Mouse (Mus musculus): Measurements from ENCODE around the gene Zfp423.

Gene Zfp423

GRCm38 (mm10) chr8:87693741-87694140, 265.7 kb downstream of the Zfp423 start:
- DNase-seq (ENCODE audit: low read depth): no peak

- DNase-seq (ENCODE audit: low read depth): no peak
These were observed 269.0 kb downstream of the Zfp423 start for GRCm38 (mm10) chr8:87690100-87691095.

GRCm38 (mm10) chr8:87689192-87689591, 270.2 kb downstream of the Zfp423 start:
- DNase-seq (ENCODE audit: low read depth): no peak

GRCm38 (mm10) chr8:87688348-87688747, 271.0 kb downstream of the Zfp423 start:
- DNase-seq (ENCODE audit: low read depth): no peak

- DNase-seq (ENCODE audit: low read depth): no peak
These were observed 272.3 kb downstream of the Zfp423 start for GRCm38 (mm10) chr8:87686986-87687698.

- no peak for DNase-seq (ENCODE audit: low read depth)
These were observed 273.4 kb downstream of the Zfp423 start for GRCm38 (mm10) chr8:87686026-87686425.

- DNase-seq (ENCODE audit: low read depth): no peak
These were observed 274.0 kb downstream of the Zfp423 start for GRCm38 (mm10) chr8:87685392-87685791.

- no peak for DNase-seq (ENCODE audit: low read depth)
These were observed 277.3 kb downstream of the Zfp423 start for GRCm38 (mm10) chr8:87682066-87682465.

- DNase-seq (ENCODE audit: low read depth): no peak
These were observed 279.4 kb downstream of the Zfp423 start for GRCm38 (mm10) chr8:87680034-87680433.

GRCm38 (mm10) chr8:87679431-87680003, 279.9 kb downstream of the Zfp423 start:
- DNase-seq (ENCODE audit: low read depth): no peak

GRCm38 (mm10) chr8:87675411-87675810, 284.0 kb downstream of the Zfp423 start:
- no peak for DNase-seq (ENCODE audit: low read depth)

- DNase-seq (ENCODE audit: low read depth): no peak
These were observed 285.2 kb downstream of the Zfp423 start for GRCm38 (mm10) chr8:87674157-87674556.

GRCm38 (mm10) chr8:87672214-87672613, 287.2 kb downstream of the Zfp423 start:
- no peak for DNase-seq (ENCODE audit: low read depth)

- no peak for DNase-seq (ENCODE audit: low read depth)
These were observed 288.0 kb downstream of the Zfp423 start for GRCm38 (mm10) chr8:87671209-87671970.

- DNase-seq (ENCODE audit: low read depth): no peak
These were observed 289.2 kb downstream of the Zfp423 start for GRCm38 (mm10) chr8:87670232-87670631.

GRCm38 (mm10) chr8:87668736-87669135, 290.7 kb downstream of the Zfp423 start:
- no peak for DNase-seq (ENCODE audit: low read depth)

GRCm38 (mm10) chr8:87667914-87668643, 291.3 kb downstream of the Zfp423 start:
- no peak for DNase-seq (ENCODE audit: low read depth)

GRCm38 (mm10) chr8:87667297-87667696, 292.1 kb downstream of the Zfp423 start:
- no peak for DNase-seq (ENCODE audit: low read depth)

- DNase-seq (ENCODE audit: low read depth): no peak
These were observed 294.1 kb downstream of the Zfp423 start for GRCm38 (mm10) chr8:87665337-87665736.

GRCm38 (mm10) chr8:87664217-87664509, 295.2 kb downstream of the Zfp423 start:
- DNase-seq (ENCODE audit: low read depth): no peak
